Mouse (Mus musculus): ENCODE data around the gene Pabpn1l.

DNA sequence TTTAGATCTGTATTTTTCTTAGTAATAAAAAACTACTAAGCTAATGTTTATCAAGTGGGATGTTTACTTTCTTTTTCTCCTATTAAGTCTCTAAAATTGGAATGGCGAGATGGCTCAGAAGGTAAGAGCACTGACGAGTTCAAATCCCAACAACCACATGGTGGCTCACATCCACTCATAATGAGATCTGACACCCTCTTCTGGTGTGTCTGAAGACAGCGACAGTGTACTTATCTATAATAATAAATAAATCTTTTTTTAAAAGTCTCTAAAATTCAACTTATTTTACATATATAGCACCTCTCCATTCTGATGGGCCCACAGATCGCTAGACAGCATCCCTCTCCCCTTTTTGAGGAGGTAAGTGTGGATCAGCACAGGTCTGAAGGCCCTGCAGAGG is 12.3 kb downstream of the Pabpn1l start:
- TF ChIP-seq CTCF (IDR thresholded peaks at IDR 0.05; ENCODE audit: extremely low read depth, insufficient read depth, insufficient read length, insufficient replicate concordance) (no peak), POLR2A (IDR thresholded peaks at IDR 0.05; ENCODE audit: low read depth, low read length) (no peak)

Measured in spleen, adult 2 months (tissue).